Mouse (Mus musculus): Measurements from ENCODE around the gene Eps8l1.

Eps8l1 gene

DNA sequence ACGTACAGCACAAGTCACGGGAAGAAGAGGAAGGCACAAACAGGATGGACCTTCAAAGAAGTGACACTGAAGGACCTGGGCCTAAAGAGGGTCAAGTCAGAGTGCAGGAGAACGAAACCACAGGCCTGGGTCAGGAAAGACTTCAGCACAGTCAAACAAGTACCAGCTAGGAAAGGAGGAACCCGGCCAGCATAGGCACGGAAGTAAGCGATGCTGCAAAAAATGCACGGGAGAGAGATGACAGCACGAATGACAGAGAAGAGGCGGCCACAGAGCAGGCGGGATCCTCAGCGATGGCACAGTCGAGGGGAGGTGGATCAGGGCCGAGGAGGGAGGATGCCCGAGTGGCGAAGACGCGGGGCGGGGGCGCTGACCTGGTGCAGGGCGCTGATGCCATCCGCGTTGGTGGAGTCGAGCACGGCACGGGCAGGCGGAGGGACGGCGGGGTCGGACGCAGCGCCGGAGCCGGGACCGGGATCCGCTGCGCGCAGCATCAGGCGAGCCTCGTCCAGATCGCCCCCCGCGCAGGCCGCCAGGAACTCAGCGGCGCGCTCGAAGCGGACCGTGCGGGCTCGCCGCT, 40.5 kb downstream of the Eps8l1 start:
- no peak for TF ChIP-seq GATA4 (IDR thresholded peaks at IDR 0.05; ENCODE audit: insufficient replicate concordance, low read length)

DNA sequence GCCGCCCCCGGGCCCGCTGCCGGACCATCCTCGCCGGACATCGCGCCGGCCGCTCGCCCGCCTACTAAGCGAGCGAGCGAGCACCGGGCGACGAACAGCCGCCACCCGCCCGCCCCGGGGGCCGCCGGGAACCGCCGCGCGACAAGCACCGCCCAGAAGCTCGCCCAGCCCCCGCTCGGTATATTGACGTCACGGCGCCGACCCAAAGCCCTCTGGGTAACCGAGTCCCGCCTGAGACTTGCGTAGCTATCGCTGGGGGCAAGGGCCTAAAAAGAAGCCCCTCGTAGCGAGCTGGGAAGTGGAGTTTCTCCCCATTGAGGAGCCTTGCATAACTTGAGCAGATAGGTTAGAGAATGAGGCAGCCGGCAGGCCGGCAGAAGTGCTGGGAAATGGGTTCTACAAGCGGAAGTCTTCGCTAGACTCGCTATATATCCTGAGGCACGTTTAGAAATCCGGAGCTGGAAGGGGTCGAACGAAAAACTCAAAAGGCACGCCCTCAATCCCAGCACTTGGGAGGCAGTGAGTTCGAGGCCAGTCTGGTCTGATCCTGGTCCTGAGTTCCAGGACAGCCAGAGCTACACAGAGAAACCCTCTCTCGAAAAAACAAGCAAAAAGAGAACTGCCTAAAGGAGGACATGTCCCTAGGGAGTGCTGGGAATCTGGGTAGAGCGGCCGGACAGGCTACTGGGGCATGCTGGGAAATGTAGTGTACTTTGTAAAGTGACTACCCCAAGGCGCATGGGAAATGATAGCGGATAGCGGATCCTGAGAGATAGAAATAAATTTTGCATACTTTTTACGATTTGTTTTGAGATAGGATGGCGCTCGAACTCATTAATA, 41.3 kb downstream of the Eps8l1 start, which contains the start of gene Ppp1r12c:
Gene Ppp1r12c (minus strand): TSS at position 123 of the 840 bp plus-strand sequence.
- TF ChIP-seq GATA4 (IDR thresholded peaks at IDR 0.05; ENCODE audit: insufficient replicate concordance, low read length), result peak; percentile 29; the same call in 1 of the 2 replicates

DNA sequence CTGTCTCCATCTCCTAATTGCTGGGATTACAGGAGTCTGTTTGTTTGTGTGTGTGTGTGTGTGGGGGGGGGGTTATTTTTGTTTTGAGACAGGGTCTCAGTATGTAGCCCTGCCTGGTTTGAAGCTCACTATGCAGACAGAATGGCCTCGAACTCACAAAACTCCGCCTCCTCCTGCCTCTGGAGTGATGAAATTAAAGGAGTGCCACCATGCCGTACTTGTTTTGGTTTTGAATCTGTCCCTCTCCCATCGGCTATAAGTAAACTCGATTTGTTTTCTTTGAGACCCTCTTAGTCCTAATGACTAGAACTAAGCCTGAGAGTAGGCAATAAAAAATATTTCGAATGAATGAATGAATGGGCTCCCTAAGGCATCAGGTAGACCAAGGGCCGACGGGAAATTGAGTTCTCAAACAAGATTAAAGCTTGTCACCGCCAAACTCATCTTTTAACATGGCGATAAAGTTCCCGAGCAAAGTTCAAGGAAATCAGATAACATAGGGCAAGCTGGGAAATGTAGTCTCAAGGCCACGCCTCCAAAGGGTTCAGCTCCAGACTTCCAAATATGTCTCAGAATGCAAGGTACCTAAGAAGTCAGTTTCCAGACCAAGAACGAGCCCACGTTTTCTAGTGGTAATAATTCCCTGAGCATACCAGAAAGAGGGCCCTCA, 42.1 kb downstream of the Eps8l1 start:
- TF ChIP-seq GATA4 (IDR thresholded peaks at IDR 0.05; ENCODE audit: insufficient replicate concordance, low read length), result peak; percentile 94

DNA sequence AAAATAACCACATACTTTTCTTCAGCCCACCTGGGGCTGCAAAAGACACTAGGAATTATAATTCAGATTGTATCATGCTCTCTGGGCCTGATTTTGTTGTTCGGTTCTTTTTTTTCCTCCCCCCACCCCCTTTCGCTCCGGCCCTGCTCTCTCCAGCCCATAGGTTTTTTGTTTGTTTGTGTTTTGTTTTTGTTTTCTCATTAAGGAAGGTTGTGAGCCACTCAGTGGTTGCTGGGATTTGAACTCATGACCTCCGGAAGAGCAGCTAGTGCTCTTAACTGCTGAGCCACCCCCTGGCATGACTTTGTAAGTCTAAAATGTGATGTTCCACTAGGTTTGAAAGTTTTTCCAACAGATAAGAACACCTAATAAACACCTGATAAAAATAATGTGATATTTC, 42.6 kb downstream of the Eps8l1 start:
- no peak for TF ChIP-seq GATA4 (IDR thresholded peaks at IDR 0.05; ENCODE audit: insufficient replicate concordance, low read length)

- no peak for TF ChIP-seq GATA4 (IDR thresholded peaks at IDR 0.05; ENCODE audit: insufficient replicate concordance, low read length)
Observed at GRCm38 (mm10) chr7:4503858-4504257, 43.4 kb downstream of the Eps8l1 start.

- TF ChIP-seq GATA4 (IDR thresholded peaks at IDR 0.05; ENCODE audit: insufficient replicate concordance, low read length), result peak; percentile 67; the same call in 1 of the 2 replicates
Observed at GRCm38 (mm10) chr7:4504646-4505435, 44.4 kb downstream of the Eps8l1 start.

- TF ChIP-seq GATA4 (IDR thresholded peaks at IDR 0.05; ENCODE audit: insufficient replicate concordance, low read length), result no peak
Observed at GRCm38 (mm10) chr7:4507220-4507619, 46.7 kb downstream of the Eps8l1 start.

DNA sequence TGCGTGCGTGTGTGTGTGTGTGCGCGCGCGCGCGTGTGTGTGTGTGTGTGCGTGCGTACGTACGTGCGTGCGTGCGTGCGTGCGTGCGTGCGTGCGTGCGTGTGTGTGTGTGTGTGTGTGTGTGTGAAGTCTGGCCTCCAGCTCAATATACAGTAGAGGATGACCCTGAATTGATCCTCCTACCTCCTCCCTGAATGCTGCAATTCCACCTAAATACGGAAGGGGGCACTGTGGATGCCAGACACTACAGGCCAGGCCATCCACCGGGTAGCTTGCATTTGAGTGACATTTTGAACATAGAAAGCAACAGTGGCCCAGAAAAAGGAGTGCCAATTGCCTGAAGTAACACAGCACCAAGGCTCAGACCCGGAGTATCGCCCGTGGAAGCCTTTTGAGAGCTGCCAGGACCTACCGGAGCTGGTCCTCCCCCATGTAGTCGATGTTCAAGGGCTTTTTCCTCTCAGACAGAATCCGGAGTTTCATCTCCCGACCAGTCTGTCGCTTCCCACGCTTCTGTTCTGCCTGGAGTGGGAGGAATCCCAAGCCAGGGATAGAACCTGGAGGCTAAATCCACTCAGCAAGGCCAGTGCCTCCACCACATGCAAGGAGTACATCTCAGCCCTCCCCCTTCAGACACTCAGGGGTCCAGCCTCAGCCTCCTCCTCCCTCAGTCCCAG, 47.7 kb downstream of the Eps8l1 start:
- no peak for TF ChIP-seq GATA4 (IDR thresholded peaks at IDR 0.05; ENCODE audit: insufficient replicate concordance, low read length)

DNA sequence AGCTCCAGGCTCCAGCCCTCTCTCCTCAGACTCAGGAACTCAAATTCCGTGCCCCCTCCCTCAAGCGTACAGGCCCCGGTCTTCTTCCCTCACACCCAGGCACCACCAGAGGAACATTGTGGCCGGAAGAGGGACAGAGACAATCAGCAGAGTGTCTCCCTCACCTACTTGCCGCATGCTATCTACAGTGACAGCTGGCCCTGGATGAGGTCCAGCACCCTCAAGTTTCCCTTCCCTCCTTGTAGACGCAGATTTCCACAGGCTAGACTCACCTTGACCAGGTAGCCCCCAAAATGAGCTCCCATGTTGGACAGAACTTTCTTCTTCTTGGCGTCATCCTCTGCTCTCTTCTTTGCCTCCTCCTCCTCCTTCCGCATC, 48.3 kb downstream of the Eps8l1 start:
- no peak for TF ChIP-seq GATA4 (IDR thresholded peaks at IDR 0.05; ENCODE audit: insufficient replicate concordance, low read length)

DNA sequence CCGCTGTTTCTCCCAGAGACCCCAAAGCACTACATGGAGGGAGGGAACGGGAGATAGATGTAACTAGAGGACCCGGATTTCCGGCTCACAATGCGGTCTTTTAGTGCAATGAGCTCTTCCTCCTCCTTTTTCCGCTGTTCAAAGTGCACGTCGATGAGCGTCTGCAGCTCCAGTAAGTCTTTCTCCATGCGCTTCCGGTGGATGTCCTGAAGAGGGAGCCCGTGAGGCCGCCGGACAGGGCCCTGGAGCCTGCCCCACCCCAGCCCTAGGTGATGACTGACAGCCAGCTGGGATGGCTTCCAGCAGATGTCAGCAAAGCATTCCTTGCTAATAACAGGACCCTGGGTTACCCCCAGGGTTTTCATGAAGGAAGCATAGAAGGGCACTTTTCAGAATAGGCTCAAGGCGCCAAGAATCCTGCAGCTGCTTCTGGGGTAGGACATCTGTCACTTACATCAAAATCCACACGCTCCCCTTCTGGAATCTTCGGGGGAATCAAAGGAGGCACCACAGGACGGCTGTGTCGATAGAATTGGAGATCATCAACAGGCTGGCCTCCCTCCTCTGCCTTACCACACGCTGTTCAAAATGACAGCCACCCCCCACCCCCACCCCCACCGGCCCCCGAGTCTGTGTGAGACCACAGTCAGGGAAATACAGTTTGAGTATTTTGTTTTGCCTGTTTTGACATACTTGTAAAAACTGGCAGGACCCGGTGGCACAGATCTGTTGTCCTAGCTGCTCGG, 49.6 kb downstream of the Eps8l1 start:
- no peak for TF ChIP-seq GATA4 (IDR thresholded peaks at IDR 0.05; ENCODE audit: insufficient replicate concordance, low read length)

DNA sequence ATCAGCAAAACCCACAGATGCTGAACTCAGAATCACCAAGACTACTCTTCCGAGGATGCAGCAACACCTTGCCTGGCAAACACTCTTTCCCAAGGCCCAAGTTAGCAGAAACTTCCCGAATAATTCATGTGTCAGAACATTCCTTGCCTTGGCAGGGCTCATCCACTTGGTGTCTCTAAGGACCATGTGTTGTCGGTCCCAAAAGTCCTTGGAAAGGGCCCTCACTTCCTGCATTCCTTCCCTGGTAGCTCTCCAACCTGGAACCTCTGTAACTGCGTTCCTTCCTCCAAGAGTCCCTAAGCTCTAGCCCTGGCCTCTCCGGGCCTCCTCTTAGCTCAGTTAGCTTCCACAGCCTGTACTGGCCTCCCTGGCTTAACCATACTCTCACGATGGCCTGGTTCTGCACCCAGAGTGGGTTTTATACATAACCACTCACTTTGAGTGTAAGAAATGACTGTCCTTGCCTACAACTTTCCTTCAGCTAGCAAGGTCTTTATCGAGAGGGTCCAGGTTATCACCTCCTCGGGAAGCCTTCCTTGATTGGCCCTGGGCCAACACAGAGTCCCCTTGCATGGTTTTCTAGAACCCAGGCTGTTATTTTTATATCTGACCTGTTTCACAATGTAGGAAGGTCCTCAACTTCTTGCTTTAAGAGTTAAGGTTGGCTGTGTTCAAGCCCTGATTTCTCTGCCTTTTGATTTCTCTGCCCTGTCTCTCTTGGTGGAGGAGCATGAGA, 51.2 kb downstream of the Eps8l1 start:
- TF ChIP-seq GATA4 (IDR thresholded peaks at IDR 0.05; ENCODE audit: insufficient replicate concordance, low read length), result no peak

GRCm38 (mm10) chr7:4513236-4513635, 52.8 kb downstream of the Eps8l1 start:
- TF ChIP-seq GATA4 (IDR thresholded peaks at IDR 0.05; ENCODE audit: insufficient replicate concordance, low read length), result no peak
